Mouse (Mus musculus): ENCODE measurements around the gene Gm21970. TPM values are rescaled to one million over a fixed set of nuclear protein-coding genes. Genes with fewer than 3 reads are reported as not detected.

Gm21970 gene
- polyA plus RNA-seq, 1 experiment = not detected

GRCm38 (mm10) chr16:91455868-91456267 is 64.3 kb downstream of the Gm21970 start:
- peaks cover 48% of the 10 kb centered on the region for H3K4me1 ChIP-seq (ENCODE audit: control insufficient read depth, insufficient read depth, low read length)
- H3K27ac ChIP-seq (ENCODE audit: insufficient read depth, low read depth, low read length) = peak overlapping the region; percentile 84
- TF ChIP-seq POLR2A (IDR thresholded peaks at IDR 0.05; ENCODE audit: borderline replicate concordance, low read depth, low read length) (no peak), CTCF (IDR thresholded peaks at IDR 0.05; ENCODE audit: low read depth, low read length) (no peak)
- H3K4me3 ChIP-seq (ENCODE audit: insufficient read depth, low read length) = no peak overlapping the region

- H3K4me1 ChIP-seq (ENCODE audit: control insufficient read depth, insufficient read depth, low read length) = peaks cover 36% of the 10 kb centered on the region
- TF ChIP-seq CTCF (IDR thresholded peaks at IDR 0.05; ENCODE audit: low read depth, low read length) (no peak), POLR2A (IDR thresholded peaks at IDR 0.05; ENCODE audit: borderline replicate concordance, low read depth, low read length) (no peak)
- H3K4me3 ChIP-seq (ENCODE audit: insufficient read depth, low read length) = no peak overlapping the region
- no peak overlapping the region for H3K27ac ChIP-seq (ENCODE audit: insufficient read depth, low read depth, low read length)
These were observed 66.8 kb downstream of the Gm21970 start for GRCm38 (mm10) chr16:91458301-91458746.

DNA sequence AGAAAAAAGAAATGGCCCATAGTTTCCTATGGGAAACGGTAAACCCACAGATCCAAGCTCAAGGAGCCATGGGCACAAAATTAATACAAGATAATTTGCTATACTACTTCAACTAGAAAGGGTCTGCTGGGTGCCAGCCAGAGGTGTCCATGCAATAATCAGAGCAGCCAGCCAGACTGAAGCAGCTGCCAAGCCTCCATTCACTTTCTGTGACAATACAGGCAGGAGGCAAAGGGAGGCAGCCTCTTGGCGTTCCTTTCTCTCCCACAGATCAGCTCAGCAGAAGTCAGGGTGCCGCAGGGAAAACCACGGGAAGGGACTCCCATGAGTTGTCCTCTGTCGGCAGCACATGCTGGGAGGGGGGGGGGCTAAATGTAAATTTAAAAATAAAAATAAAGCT is 67.5 kb downstream of the Gm21970 start:
- Histone ChIP-seq H3K27ac (ENCODE audit: insufficient read depth, low read depth, low read length) (no peak overlapping the region), H3K4me1 (ENCODE audit: control insufficient read depth, insufficient read depth, low read length) (peaks cover 33% of the 10 kb centered on the region), H3K4me3 (ENCODE audit: insufficient read depth, low read length) (no peak overlapping the region)
- no peak for TF ChIP-seq CTCF (IDR thresholded peaks at IDR 0.05; ENCODE audit: low read depth, low read length)
- TF ChIP-seq POLR2A (IDR thresholded peaks at IDR 0.05; ENCODE audit: borderline replicate concordance, low read depth, low read length) = no peak

DNA sequence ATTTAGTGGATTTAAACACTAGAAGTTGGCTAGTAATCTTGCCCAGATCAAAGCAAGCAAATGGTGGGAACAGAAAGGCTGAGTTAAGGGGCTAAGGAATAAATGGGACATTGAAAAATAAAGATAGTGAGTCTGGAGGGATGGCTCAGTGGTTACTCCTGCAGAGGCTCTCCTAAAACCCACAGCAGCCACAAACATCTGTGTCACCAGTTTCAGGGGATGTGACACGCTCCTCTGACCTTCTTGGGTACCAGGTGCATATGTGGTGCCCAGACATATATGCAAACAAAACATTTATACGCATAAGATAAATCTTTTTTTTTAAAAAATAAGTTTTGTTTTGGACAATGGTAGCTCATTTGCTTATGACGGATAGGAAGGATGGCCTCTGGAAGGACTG is 67.9 kb downstream of the Gm21970 start:
- H3K27ac ChIP-seq (ENCODE audit: insufficient read depth, low read depth, low read length) = no peak overlapping the region

DNA sequence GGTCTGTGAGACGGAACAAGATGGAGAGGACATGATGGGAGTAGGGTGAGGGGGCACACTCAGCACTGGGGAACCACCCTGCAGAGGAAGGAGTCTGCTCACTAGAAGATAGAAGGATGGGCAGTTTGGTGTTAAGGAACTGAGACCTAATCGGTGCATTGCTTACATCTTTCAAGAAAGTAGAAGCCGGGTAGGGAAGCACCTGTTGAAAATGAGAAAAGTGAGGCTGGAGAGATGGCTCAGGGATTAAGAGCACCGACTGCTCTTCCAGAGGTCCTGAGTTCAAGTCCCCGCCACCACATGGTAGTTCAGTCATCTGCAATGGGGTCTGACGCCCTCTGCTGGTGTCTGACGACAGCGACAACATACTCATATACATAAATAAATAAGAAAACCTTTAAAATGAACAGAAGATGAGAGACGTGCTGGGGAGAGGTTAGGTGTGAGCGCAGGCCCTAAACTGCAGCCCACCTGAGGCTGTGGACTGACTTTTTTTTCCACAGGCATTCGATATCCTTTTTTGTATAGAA is 68.4 kb downstream of the Gm21970 start:
- Histone ChIP-seq H3K4me3 (ENCODE audit: insufficient read depth, low read length) (no peak overlapping the region), H3K27ac (ENCODE audit: insufficient read depth, low read depth, low read length) (peak overlapping the region; percentile 95), H3K4me1 (ENCODE audit: control insufficient read depth, insufficient read depth, low read length) (peaks cover 33% of the 10 kb centered on the region)
- TF ChIP-seq POLR2A (IDR thresholded peaks at IDR 0.05; ENCODE audit: borderline replicate concordance, low read depth, low read length) (no peak), CTCF (IDR thresholded peaks at IDR 0.05; ENCODE audit: low read depth, low read length) (peak; percentile 84)

More for the DNA sequence above, 67.9 kb downstream of the Gm21970 start:
- Histone ChIP-seq H3K4me1 (ENCODE audit: control insufficient read depth, insufficient read depth, low read length) (peaks cover 33% of the 10 kb centered on the region), H3K4me3 (ENCODE audit: insufficient read depth, low read length) (no peak overlapping the region)
- TF ChIP-seq CTCF (IDR thresholded peaks at IDR 0.05; ENCODE audit: low read depth, low read length) = no peak
- no peak for TF ChIP-seq POLR2A (IDR thresholded peaks at IDR 0.05; ENCODE audit: borderline replicate concordance, low read depth, low read length)

DNA sequence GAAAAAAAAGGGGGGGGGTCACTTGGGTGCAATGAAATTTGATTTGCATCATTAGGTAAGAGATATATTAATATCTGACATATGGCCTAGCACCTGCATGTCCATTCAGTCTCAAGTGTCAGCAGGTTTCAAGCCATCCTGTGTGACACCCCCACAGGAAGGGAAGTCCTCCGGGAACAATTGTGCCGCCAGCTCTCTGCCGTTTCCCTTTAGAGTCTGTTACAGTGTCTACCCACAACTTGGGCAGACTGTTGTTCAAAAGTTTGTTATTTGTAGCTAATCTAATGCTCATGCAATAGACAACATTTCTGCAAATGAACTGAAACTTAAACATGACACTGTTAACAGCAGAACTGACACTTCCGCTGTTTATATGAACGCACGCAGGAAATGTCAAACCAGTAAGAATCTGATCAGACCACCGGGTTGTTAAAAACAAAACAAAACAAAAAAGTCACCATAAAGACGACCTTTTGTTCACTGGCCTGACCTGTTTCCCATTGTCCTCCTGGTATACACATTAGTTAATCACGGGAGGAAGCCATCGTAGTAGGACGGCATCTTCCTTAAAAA is 69.6 kb downstream of the Gm21970 start:
- H3K4me1 ChIP-seq (ENCODE audit: control insufficient read depth, insufficient read depth, low read length) = peaks cover 35% of the 10 kb centered on the region
- TF ChIP-seq POLR2A (IDR thresholded peaks at IDR 0.05; ENCODE audit: borderline replicate concordance, low read depth, low read length) = no peak
- no peak for TF ChIP-seq CTCF (IDR thresholded peaks at IDR 0.05; ENCODE audit: low read depth, low read length)
- peak overlapping the region; percentile 95 for H3K27ac ChIP-seq (ENCODE audit: insufficient read depth, low read depth, low read length)
- peak overlapping the region; percentile 40 for H3K4me3 ChIP-seq (ENCODE audit: insufficient read depth, low read length)

GRCm38 (mm10) chr16:91461773-91462181 is 70.3 kb downstream of the Gm21970 start:
- Histone ChIP-seq H3K4me1 (ENCODE audit: control insufficient read depth, insufficient read depth, low read length) (peaks cover 35% of the 10 kb centered on the region), H3K4me3 (ENCODE audit: insufficient read depth, low read length) (peak overlapping the region; percentile 14; the same call in 1 of the 2 replicates), H3K27ac (ENCODE audit: insufficient read depth, low read depth, low read length) (peak overlapping the region; percentile 99)
- no peak for TF ChIP-seq CTCF (IDR thresholded peaks at IDR 0.05; ENCODE audit: low read depth, low read length)
- no peak for TF ChIP-seq POLR2A (IDR thresholded peaks at IDR 0.05; ENCODE audit: borderline replicate concordance, low read depth, low read length)

GRCm38 (mm10) chr16:91462644-91463043 is 71.1 kb downstream of the Gm21970 start:
- peaks cover 37% of the 10 kb centered on the region for H3K4me1 ChIP-seq (ENCODE audit: control insufficient read depth, insufficient read depth, low read length)
- no peak overlapping the region for H3K4me3 ChIP-seq (ENCODE audit: insufficient read depth, low read length)
- no peak for TF ChIP-seq CTCF (IDR thresholded peaks at IDR 0.05; ENCODE audit: low read depth, low read length)

GRCm38 (mm10) chr16:91463400-91463799 is 71.9 kb downstream of the Gm21970 start:
- no peak for TF ChIP-seq POLR2A (IDR thresholded peaks at IDR 0.05; ENCODE audit: borderline replicate concordance, low read depth, low read length)
- no peak for TF ChIP-seq CTCF (IDR thresholded peaks at IDR 0.05; ENCODE audit: low read depth, low read length)
- Histone ChIP-seq H3K4me1 (ENCODE audit: control insufficient read depth, insufficient read depth, low read length) (peaks cover 37% of the 10 kb centered on the region), H3K27ac (ENCODE audit: insufficient read depth, low read depth, low read length) (peak overlapping the region; percentile 99), H3K4me3 (ENCODE audit: insufficient read depth, low read length) (peak overlapping the region; percentile 2; the same call in 1 of the 2 replicates)

More at GRCm38 (mm10) chr16:91462644-91463043, 71.1 kb downstream of the Gm21970 start:
- H3K27ac ChIP-seq (ENCODE audit: insufficient read depth, low read depth, low read length) = peak overlapping the region; percentile 99

GRCm38 (mm10) chr16:91463836-91464400 is 72.4 kb downstream of the Gm21970 start:
- peak overlapping the region; percentile 63 for H3K4me3 ChIP-seq (ENCODE audit: insufficient read depth, low read length)
- peaks cover 37% of the 10 kb centered on the region for H3K4me1 ChIP-seq (ENCODE audit: control insufficient read depth, insufficient read depth, low read length)
- no peak for TF ChIP-seq CTCF (IDR thresholded peaks at IDR 0.05; ENCODE audit: low read depth, low read length)
- no peak for TF ChIP-seq POLR2A (IDR thresholded peaks at IDR 0.05; ENCODE audit: borderline replicate concordance, low read depth, low read length)
- H3K27ac ChIP-seq (ENCODE audit: insufficient read depth, low read depth, low read length) = peak overlapping the region; percentile 99
